Mouse (Mus musculus): ENCODE measurements around the gene Ggt7. TPM values are rescaled to one million over a fixed set of nuclear protein-coding genes. Genes with fewer than 3 reads are reported as not detected.
"Not testable (repeated sequence)": the region's sequence is repeated elsewhere in the genome, so short reads cannot be mapped to it uniquely, and the experiment has no call there.

Gene Ggt7
- total RNA-seq, 4 experiments from 2014 or later: 0.75 to 1.4 (median 1.1) TPM

GRCm38 (mm10) chr2:155507721-155508470 lies 10.1 kb downstream of the Ggt7 start:
- DNase-seq (ENCODE audit: low spot score in 2 of 2): no peak

DNA sequence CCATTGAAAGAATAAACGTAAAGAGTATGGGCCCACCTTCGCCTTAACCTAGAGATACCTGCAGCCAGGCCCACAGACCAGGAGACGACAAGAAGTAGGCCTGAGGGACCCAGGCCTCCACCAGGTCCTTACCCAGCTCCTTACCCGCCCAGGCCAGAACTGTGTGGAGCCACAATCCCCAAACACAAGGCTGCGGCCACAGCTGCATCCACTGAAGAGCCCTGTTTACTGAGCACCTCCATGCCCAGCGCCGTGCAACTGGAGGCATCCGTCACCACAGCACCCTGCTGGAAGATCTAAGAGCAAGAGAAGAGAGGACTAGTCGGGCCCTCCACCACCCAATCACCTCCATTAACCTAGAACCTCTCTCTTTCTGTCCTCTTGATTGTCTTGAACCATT lies 12.2 kb downstream of the Ggt7 start:
- no peak for DNase-seq (ENCODE audit: low spot score in 2 of 2)

DNA sequence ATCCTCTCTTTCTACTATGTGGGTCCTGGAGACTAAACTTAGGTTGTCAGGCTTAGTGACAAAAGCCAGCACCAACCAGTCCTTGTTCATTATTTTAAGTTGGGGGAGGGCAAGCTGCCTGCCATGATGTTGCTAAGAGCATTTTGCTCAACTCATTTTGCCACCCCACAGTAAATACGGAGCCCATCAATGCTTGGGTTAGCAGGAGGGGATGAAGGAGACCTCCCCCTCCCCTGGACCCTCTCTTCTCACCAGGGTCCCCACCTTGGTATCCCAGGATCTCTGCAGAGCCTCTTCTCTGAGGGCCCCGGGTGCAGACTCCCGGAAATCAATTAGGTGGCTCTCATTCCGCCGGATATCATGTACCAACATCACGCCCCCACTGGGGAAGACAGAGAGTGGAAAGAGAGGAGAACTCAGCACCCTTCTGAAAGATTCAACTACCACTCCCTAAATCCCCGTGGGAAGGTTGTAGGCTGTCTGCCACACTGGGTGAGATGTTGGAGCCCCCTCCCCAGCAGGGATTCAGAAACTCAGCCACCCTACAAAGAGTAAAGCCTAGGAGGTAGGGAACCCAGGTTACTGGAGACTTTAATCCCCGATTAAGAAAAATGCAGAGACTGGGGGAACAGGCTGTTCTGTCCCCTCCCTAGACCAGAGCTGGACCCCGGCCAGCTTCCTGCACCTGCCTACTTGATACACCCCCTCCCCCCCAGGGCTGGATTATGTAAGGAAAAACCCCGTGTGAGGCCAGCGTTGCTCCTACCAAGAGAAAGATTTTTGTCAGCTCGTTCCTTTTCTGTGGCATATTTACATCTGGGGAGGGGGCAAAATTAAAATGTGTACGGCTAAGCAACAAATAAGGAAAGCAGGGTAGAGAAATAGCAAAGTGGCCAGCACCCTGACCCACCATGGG lies 13.3 kb downstream of the Ggt7 start:
- DNase-seq (ENCODE audit: low spot score in 2 of 2): no peak

GRCm38 (mm10) chr2:155502596-155502995 lies 15.4 kb downstream of the Ggt7 start:
- DNase-seq (ENCODE audit: low spot score in 2 of 2): no peak

GRCm38 (mm10) chr2:155490998-155491397 lies 27.0 kb downstream of the Ggt7 start:
- no peak for DNase-seq (ENCODE audit: low spot score in 2 of 2)

DNA sequence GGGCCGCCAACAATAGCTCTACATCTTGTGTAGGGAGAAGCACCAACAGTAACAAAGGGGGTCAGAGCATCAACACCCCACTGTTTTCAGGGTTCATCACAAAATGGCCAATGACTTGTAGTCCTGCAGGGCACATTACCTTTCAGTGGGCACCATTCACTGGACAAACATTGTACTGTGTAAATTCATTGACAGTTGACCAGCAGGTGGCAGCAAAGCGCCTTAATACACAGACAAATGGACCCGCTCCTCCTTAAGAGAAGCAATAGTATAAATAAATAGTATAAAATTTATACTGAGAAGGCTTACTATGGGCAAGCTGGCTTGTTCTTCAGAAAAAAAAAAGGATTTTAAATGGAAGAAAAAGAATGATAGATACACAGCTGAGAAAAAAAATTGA lies 36.0 kb downstream of the Ggt7 start:
- peak in 1 of 2 experiments; percentile 31 for DNase-seq (ENCODE audit: low spot score in 2 of 2)

DNA sequence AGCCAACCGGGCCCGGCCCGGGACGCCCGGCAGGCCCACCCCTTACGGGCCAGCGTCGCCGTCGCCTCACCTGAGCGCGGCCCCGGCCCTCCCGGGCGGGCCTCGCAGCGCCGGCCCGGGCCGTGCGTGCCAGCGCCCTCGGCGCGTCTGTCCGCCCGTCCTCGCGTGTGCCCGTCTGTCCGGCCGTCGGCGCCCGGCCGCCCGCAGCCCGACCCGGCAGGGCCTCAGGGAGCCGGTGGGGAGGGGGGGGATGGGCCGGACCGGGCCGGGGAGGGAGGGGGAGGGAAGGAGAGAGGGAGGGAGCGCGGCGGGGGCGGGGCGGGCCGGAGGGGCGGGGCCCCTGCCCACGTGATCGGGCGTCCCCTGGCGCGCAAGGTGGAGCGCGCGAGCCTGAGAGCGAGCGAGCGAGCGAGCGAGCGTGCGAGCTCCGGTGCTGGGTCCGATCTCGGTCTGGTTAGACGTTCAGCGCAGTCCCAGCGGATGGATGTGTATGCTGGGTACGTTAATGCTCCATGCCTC lies 44.4 kb downstream of the Ggt7 start, which contains the start of gene Ncoa6:
Gene Ncoa6, minus strand, starts transcription at position 325 of the 519 bp plus-strand sequence.
- peak in 1 of 2 experiments; percentile 31 for DNase-seq (ENCODE audit: low spot score in 2 of 2)

GRCm38 (mm10) chr2:155472671-155473569 lies 45.1 kb downstream of the Ggt7 start:
- DNase-seq (ENCODE audit: low spot score in 2 of 2): peak; percentile 18 to 29

DNA sequence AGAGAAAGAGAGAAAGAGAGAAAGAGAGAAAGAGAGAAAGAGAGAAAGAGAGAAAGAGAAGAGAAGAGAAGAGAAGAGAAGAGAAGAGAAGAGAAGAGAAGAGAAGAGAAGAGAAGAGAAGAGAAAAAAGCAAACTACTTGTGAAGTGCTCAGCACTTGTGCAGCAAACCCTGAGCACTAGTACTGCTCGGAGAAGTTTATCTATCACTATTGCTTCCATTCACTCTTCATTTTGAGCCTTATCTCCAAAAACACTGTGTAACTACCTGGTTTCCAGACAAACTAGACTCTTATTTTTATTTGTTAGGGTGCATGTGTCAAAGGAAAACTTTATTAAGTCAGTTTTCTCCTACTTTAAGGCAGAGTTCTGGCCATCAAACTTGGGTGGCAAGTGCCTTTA lies 51.2 kb downstream of the Ggt7 start:
- no peak for DNase-seq (ENCODE audit: low spot score in 2 of 2)

- DNase-seq (ENCODE audit: low spot score in 2 of 2): no peak
Measured at GRCm38 (mm10) chr2:155453591-155453990, 64.4 kb downstream of the Ggt7 start.

DNA sequence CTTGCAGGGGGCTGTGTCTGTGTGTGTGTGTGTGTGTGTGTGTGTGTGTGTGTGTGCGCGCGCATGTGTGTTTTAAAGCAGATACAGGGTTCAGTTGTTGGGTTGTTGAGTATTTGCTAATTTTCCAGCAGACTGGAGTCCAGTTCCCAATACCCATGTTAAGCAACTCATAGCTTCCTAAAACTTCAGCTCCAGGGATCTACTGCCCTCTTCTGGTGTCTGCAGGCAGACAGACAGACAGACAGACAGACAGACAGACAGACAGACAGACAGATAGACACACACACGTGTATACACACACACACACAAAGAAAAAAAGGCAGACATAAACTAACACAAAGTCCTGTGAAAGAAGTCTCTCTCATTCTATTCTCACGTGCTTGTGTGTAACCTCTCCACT lies 66.8 kb downstream of the Ggt7 start:
- DNase-seq (ENCODE audit: low spot score in 2 of 2): no peak

GRCm38 (mm10) chr2:155447906-155448305 lies 70.1 kb downstream of the Ggt7 start:
- not testable (repeated sequence) for DNase-seq (ENCODE audit: low spot score in 2 of 2)

DNA sequence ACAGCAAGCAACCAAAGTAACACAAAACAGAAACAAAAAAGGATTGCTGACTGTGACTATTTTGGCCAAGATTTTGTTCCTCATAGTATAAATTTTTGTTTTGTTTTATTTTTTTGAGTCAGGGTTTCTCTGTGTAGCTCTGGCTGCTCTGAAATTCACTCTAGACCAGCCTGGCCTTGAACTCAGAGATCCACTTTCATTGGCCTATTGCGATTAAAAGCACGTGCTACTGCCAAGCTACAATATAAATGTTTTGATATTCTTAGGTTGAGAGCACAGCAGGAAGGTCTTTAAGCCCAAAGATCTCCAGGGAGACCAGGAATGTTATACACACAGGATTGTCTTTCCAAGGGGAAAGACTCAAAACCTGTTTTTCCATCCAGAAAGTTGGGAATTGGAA lies 74.6 kb downstream of the Ggt7 start:
- DNase-seq (ENCODE audit: low spot score in 2 of 2): no peak

DNA sequence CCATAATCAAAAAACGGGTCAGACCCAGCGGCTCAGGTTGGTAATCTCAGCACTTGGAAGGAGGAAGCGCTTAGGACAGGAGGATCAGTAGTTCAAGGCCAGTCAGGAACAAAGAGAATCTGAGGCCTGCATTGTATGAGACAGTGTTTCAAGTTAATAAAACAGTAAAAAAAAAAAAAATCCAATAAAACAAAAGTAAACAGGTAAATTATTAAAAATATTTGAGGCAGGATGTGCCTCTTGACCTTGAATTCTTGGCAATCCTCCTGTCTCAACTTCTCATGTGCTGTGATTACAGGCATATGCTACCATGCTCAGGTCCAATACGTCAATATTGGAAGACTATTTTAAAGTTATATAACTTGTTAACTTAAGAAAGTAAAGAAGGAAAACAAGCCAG lies 75.1 kb downstream of the Ggt7 start:
- no peak for DNase-seq (ENCODE audit: low spot score in 2 of 2)

Other genes with a start within 250 kb of the Ggt7 start
- 100 to 1,000 TPM; 218 to 307 (median 227) TPM for gene Map1lc3a, start 241.9 kb downstream of the Ggt7 start, total RNA-seq (2022)
- 10 to 100 TPM; 19.4 to 26.7 (median 21.5) TPM for gene Pigu, start 160.8 kb downstream of the Ggt7 start, total RNA-seq (2022)
- 100 to 1,000 TPM; 238 to 367 (median 290) TPM for gene Trp53inp2, start 137.2 kb downstream of the Ggt7 start, total RNA-seq (2022)
- gene Ncoa6, start 44.3 kb downstream of the Ggt7 start, total RNA-seq (2022): 10 to 100 TPM; 11.4 to 13.3 (median 12.8) TPM
- 10 to 100 TPM; 25.7 to 34.5 (median 30.1) TPM for gene Acss2, start 289 bp downstream of the Ggt7 start, total RNA-seq (2022)
- 1 to 10 TPM; 5.2 to 6.2 (median 5.6) TPM for gene Gss, start 74.6 kb upstream of the Ggt7 start, total RNA-seq (2022)
- gene Myh7b, start 93.0 kb upstream of the Ggt7 start, total RNA-seq (2022): 1 to 10 TPM; 2.8 to 4.8 (median 3.3) TPM
- gene Trpc4ap, start 174.1 kb upstream of the Ggt7 start, total RNA-seq (2022): 100 to 1,000 TPM in 3 of 4 experiments, 10 to 100 TPM in 1; 95.4 to 104 (median 101) TPM
- 1 to 10 TPM; 3.1 to 4.5 (median 3.8) TPM for gene Edem2, start 211.2 kb upstream of the Ggt7 start, total RNA-seq (2022)
- gene Gm17581, start 217.6 kb upstream of the Ggt7 start, total RNA-seq (2022): not detected
- gene Procr, start 232.9 kb upstream of the Ggt7 start, total RNA-seq (2022): 10 to 100 TPM in 1 of 4 experiments, 1 to 10 TPM in 3; 5.1 to 10.2 (median 7.5) TPM

Data from gastrocnemius, adult 8-10 months (tissue).